Mouse (Mus musculus): ENCODE measurements around the gene Gpr37l1.
"Not testable (repeated sequence)": the region's sequence is repeated elsewhere in the genome, so short reads cannot be mapped to it uniquely, and the experiment has no call there.

The Gpr37l1 gene

GRCm38 (mm10) chr1:135124573-135125363, 42.7 kb downstream of the Gpr37l1 start:
- no peak for DNase-seq (ENCODE audit: low spot score)

GRCm38 (mm10) chr1:135112661-135113060, 54.8 kb downstream of the Gpr37l1 start:
- DNase-seq (ENCODE audit: low spot score) = peak; percentile 68

GRCm38 (mm10) chr1:135111271-135111670, 56.2 kb downstream of the Gpr37l1 start:
- not testable (repeated sequence) for DNase-seq (ENCODE audit: low spot score)
